Mouse (Mus musculus): ENCODE data around the gene Arel1. TPM values are rescaled to one million over a fixed set of nuclear protein-coding genes. Genes with fewer than 3 reads are reported as not detected.

Arel1 gene
- total RNA-seq (2015) = 22.0 and 24.6 TPM in 2 replicates
- 34.3 and 34.4 TPM in 2 replicates for total RNA-seq (2017)

- ATAC-seq (ENCODE audit: poor library complexity, severe bottlenecking) = peak; percentile 95
Observed at GRCm38 (mm10) chr12:84970428-84971096, at the start of gene Arel1, which contains the start of gene Fcf1. Gene Arel1, minus strand, starts transcription at chr12:84970900. Gene Fcf1, plus strand, starts transcription at chr12:84970897.

- no peak for ATAC-seq (ENCODE audit: poor library complexity, severe bottlenecking)
Observed at GRCm38 (mm10) chr12:85012185-85012584, 41.5 kb upstream of the Arel1 start.

GRCm38 (mm10) chr12:85010541-85010940, 39.8 kb upstream of the Arel1 start:
- no peak for ATAC-seq (ENCODE audit: poor library complexity, severe bottlenecking)

- no peak for ATAC-seq (ENCODE audit: poor library complexity, severe bottlenecking)
Observed at GRCm38 (mm10) chr12:85009776-85010175, 39.1 kb upstream of the Arel1 start.

GRCm38 (mm10) chr12:85007021-85007420, 36.3 kb upstream of the Arel1 start:
- no peak for ATAC-seq (ENCODE audit: poor library complexity, severe bottlenecking)

- no peak for ATAC-seq (ENCODE audit: poor library complexity, severe bottlenecking)
Observed at GRCm38 (mm10) chr12:85006206-85006605, 35.5 kb upstream of the Arel1 start.

GRCm38 (mm10) chr12:84999053-84999452, 28.4 kb upstream of the Arel1 start:
- ATAC-seq (ENCODE audit: poor library complexity, severe bottlenecking) = no peak

GRCm38 (mm10) chr12:84996501-84997398, 26.1 kb upstream of the Arel1 start:
- ATAC-seq (ENCODE audit: poor library complexity, severe bottlenecking) = peak; percentile 31; the same call in 1 of the 2 replicates

- peak; percentile 99 for ATAC-seq (ENCODE audit: poor library complexity, severe bottlenecking)
Observed at GRCm38 (mm10) chr12:84996083-84996496, 25.4 kb upstream of the Arel1 start, which contains the start of gene Ylpm1. Gene Ylpm1, plus strand, starts transcription at chr12:84996321.

- ATAC-seq (ENCODE audit: poor library complexity, severe bottlenecking) = no peak
Observed at GRCm38 (mm10) chr12:84995112-84995761, 24.5 kb upstream of the Arel1 start.

GRCm38 (mm10) chr12:84989456-84989855, 18.8 kb upstream of the Arel1 start:
- no peak for ATAC-seq (ENCODE audit: poor library complexity, severe bottlenecking)

GRCm38 (mm10) chr12:84979264-84979862, 8.7 kb upstream of the Arel1 start:
- ATAC-seq (ENCODE audit: poor library complexity, severe bottlenecking) = no peak

GRCm38 (mm10) chr12:84969656-84970427, 858 bp downstream of the Arel1 start:
- ATAC-seq (ENCODE audit: poor library complexity, severe bottlenecking) = peak; percentile 19; the same call in 1 of the 2 replicates

GRCm38 (mm10) chr12:84968831-84969655, 1.7 kb downstream of the Arel1 start:
- ATAC-seq (ENCODE audit: poor library complexity, severe bottlenecking) = peak; percentile 66

GRCm38 (mm10) chr12:84962606-84963005, 8.1 kb downstream of the Arel1 start:
- ATAC-seq (ENCODE audit: poor library complexity, severe bottlenecking) = peak; percentile 24; the same call in 1 of the 2 replicates

GRCm38 (mm10) chr12:84958794-84959356, 11.8 kb downstream of the Arel1 start:
- ATAC-seq (ENCODE audit: poor library complexity, severe bottlenecking) = no peak

GRCm38 (mm10) chr12:84956317-84956716, 14.4 kb downstream of the Arel1 start:
- no peak for ATAC-seq (ENCODE audit: poor library complexity, severe bottlenecking)

- ATAC-seq (ENCODE audit: poor library complexity, severe bottlenecking) = no peak
Observed at GRCm38 (mm10) chr12:84952351-84952750, 18.3 kb downstream of the Arel1 start.

- no peak for ATAC-seq (ENCODE audit: poor library complexity, severe bottlenecking)
Observed at GRCm38 (mm10) chr12:84951531-84951930, 19.2 kb downstream of the Arel1 start.

All from megakaryocyte, adult 5-6 weeks (primary cell).